Mouse (Mus musculus): ENCODE measurements around the gene Prok1.

The Prok1 gene

GRCm38 (mm10) chr3:107183178-107183577 lies 56.3 kb downstream of the Prok1 start:
- no peak for DNase-seq

Measured in embryo, embryonic 11 days (tissue).